Mouse (Mus musculus) forebrain, embryonic 10.5 days (tissue): ENCODE measurements at regions not wholly inside any gene's neighbourhood (a gene's known extent, or its start where the extent isn't known, plus 50 kb on each side); places are given as distances from the start of the nearest gene placed in this dataset.

Experiments
- DNase-seq: peaks from one replicate; pipeline ENCODE4 v3.0.0-alpha.2; 2017; ENCODE audit warnings: low spot score; ENCODE audit errors: extremely low spot score
- H3K27ac ChIP-seq: fragments of 300-500 bp; sonication (generic); 2 replicates; pipeline ENCODE4 v1.5.1; 2016; ENCODE audit warnings: mild to moderate bottlenecking
- H3K27me3 ChIP-seq: fragments of 300-500 bp; sonication (generic); 2 replicates; pipeline ENCODE4 v1.6.1; 2016; ENCODE audit warnings: mild to moderate bottlenecking; ENCODE audit not compliant: poor library complexity, severe bottlenecking
- H3K36me3 ChIP-seq: fragments of 300-500 bp; sonication (generic); replicated peaks from 2 replicates; pipeline ENCODE4 v1.6.1; 2016; ENCODE audit warnings: mild to moderate bottlenecking, moderate library complexity
- H3K4me1 ChIP-seq: fragments of 300-500 bp; sonication (generic); 2 replicates; pipeline ENCODE4 v1.6.1; 2016
- H3K4me3 ChIP-seq: fragments of 300-500 bp; sonication (generic); 2 replicates; pipeline ENCODE4 v1.5.1; 2016; ENCODE audit warnings: mild to moderate bottlenecking, moderate library complexity
- H3K9me3 ChIP-seq: fragments of 300-500 bp; sonication (generic); 2 replicates; pipeline ENCODE4 v1.6.1; 2016; ENCODE audit warnings: mild to moderate bottlenecking, moderate library complexity
- WGBS: fragments of 180-500 bp; shearing (Covaris S2); methylation state at CpG from one replicate; pipeline ENCODE4 v1.1.7; 2016; 5-methylcytosine and 5-hydroxymethylcytosine counted together

DNA sequence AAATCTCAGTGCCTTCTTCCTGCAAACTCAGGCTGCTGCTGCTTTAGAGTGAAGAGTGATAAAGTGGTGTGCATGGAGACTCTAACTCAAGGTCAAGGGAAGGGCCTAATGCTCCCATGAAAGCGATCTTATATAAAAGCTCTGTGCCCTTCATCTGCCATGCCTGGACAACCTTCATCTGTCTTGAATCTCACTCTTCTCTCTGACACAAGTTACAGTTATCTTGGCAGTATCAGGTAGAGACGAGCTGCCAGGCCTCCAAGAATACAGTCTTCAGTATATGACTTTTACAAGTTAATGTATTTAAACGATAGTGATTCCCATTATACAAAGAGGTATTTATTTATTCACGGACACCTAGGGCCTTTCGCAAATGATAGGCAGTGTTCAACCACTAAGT is 146.7 kb upstream of the Cypt12 start:
- no peak overlapping the region for H3K27ac ChIP-seq
- H3K4me3 ChIP-seq, result no peak overlapping the region
- 92% methylated on average over 5 of the region's 5 CpGs for WGBS
- no peak for DNase-seq
- peaks cover 6% of the 10 kb centered on the region; the same call in 1 of the 2 replicates for H3K36me3 ChIP-seq
- H3K27me3 ChIP-seq, result peaks cover 11% of the 10 kb centered on the region; the same call in 1 of the 2 replicates
- H3K9me3 ChIP-seq, result no peaks in the 10 kb centered on the region
- H3K4me1 ChIP-seq, result peaks cover 10% of the 10 kb centered on the region

GRCm38 (mm10) chr3:17805185-17805584 is 143.0 kb upstream of the Cypt12 start:
- H3K9me3 ChIP-seq, result no peaks in the 10 kb centered on the region
- no peak for DNase-seq
- WGBS, result 91% methylated on average over 1 of the region's 1 CpGs
- no peak overlapping the region for H3K27ac ChIP-seq
- no peaks in the 10 kb centered on the region for H3K4me1 ChIP-seq
- H3K36me3 ChIP-seq, result peaks cover 3% of the 10 kb centered on the region; the same call in 1 of the 2 replicates
- no peak overlapping the region for H3K4me3 ChIP-seq
- no peaks in the 10 kb centered on the region for H3K27me3 ChIP-seq

- no peaks in the 10 kb centered on the region for H3K36me3 ChIP-seq
- no peaks in the 10 kb centered on the region for H3K9me3 ChIP-seq
- H3K27ac ChIP-seq, result no peak overlapping the region
- H3K4me3 ChIP-seq, result no peak overlapping the region
- peaks cover 10% of the 10 kb centered on the region for H3K4me1 ChIP-seq
- DNase-seq, result no peak
- no peaks in the 10 kb centered on the region for H3K27me3 ChIP-seq
- 39% methylated on average over 6 of the region's 6 CpGs for WGBS
Observed at GRCm38 (mm10) chr3:17811290-17811689, 136.9 kb upstream of the Cypt12 start.

DNA sequence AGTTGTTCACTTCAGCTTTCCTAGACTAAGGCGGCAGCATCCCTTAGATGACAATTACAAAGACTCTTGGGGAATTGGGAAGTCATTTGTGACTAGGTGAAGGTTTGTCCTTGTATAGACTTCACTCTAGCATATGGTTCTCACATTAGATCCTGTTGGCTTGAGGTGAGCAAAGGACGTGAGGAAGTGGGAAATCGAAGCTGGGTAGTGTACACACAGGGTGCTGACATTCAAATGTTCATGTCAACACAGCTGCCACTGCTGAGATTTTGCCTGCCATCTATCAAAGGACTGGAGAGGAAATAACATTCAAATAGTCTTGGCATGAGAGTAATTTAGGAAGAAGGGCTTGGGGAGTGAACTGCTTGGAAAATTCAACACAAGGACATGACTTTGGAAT is 124.0 kb upstream of the Cypt12 start:
- no peak overlapping the region for H3K27ac ChIP-seq
- no peak for DNase-seq
- WGBS, result 81% methylated on average over 3 of the region's 3 CpGs
- H3K36me3 ChIP-seq, result no peaks in the 10 kb centered on the region
- H3K4me3 ChIP-seq, result no peak overlapping the region
- no peaks in the 10 kb centered on the region for H3K9me3 ChIP-seq
- no peaks in the 10 kb centered on the region for H3K4me1 ChIP-seq
- H3K27me3 ChIP-seq, result no peaks in the 10 kb centered on the region

- no peaks in the 10 kb centered on the region for H3K9me3 ChIP-seq
- no peaks in the 10 kb centered on the region for H3K27me3 ChIP-seq
- H3K27ac ChIP-seq, result no peak overlapping the region
- H3K4me1 ChIP-seq, result no peaks in the 10 kb centered on the region
- 59% methylated on average over 4 of the region's 4 CpGs for WGBS
- no peak overlapping the region for H3K4me3 ChIP-seq
- no peak for DNase-seq
- no peaks in the 10 kb centered on the region for H3K36me3 ChIP-seq
Observed at GRCm38 (mm10) chr3:17824662-17825061, 123.5 kb upstream of the Cypt12 start.

DNA sequence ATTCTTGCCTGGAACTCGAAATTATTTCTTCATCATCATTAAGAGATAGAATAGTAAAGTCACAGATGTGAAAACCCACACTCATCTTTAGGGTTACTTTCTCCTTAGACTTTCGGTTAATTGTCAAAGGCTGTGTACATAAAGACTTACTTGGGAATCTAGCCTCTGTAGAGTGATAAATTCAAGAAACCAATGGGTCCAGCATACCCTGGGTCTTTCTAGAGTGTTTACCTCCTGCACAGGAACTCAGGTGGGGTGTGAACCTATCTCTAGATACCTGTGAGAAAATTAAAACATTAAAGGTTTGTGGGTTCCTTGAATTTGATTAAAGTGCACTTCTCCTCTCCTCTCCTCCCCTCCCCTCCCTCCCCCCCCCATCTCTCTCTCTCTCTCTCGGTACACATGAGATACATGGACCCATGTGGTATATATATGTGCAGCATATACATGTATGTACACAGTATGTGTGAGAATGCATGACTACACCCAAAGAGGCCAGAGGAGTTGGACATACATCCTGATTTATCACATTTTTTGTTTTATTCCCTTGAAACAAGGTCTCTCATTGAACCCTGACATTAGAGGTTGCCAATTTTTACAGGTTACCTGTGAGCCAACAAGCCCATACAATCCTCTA is 122.8 kb upstream of the Cypt12 start:
- no peaks in the 10 kb centered on the region for H3K27me3 ChIP-seq
- H3K27ac ChIP-seq, result no peak overlapping the region
- WGBS, result 70% methylated on average over 3 of the region's 3 CpGs
- DNase-seq, result no peak
- H3K4me1 ChIP-seq, result no peaks in the 10 kb centered on the region
- H3K9me3 ChIP-seq, result no peaks in the 10 kb centered on the region
- H3K4me3 ChIP-seq, result no peak overlapping the region
- no peaks in the 10 kb centered on the region for H3K36me3 ChIP-seq

DNA sequence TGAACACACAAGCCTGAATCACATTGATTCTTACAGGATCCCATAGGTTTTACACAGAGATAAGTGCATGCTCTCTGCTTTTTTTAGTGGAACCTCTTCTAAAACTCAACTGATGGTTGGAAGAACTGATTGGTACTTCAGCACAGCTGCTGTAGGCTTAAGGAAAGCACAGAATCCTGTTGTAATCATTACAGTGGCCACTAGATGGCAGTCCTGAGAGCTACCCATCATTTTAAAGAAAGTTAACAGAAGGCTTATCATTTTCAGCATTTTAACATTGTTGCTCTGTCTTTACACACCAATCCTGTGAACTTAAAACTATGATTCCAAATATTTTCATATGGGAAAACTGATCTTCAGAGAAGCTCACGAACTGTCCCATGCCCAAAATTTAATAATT is 113.5 kb upstream of the Cypt12 start:
- WGBS, result 43% methylated on average over 1 of the region's 1 CpGs
- no peak for DNase-seq

DNA sequence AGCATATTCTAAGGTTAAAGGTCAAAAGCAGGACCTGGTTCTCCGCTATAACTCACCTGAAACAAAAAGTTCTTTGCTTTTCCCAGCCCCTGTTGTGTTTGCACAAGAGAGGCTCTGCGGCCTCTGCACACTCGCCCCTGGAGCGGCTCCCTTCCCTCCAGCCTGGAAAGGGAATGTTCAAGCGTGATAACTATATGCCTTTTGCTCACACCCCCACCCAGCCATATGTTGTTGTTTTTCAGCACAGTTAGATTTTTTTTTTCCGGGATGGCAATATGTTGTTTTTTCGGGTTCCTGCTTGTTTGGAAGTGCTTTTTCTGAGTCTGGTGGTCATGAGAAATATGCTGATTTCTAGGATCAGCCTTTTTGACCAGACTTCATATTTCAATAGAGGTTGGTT is 100.6 kb upstream of the Cypt12 start:
- 88% methylated on average over 7 of the region's 7 CpGs for WGBS
- no peaks in the 10 kb centered on the region for H3K36me3 ChIP-seq

More for the DNA sequence above, 113.5 kb upstream of the Cypt12 start:
- Histone ChIP-seq H3K4me1 (no peaks in the 10 kb centered on the region), H3K4me3 (no peak overlapping the region), H3K27me3 (no peaks in the 10 kb centered on the region), H3K27ac (no peak overlapping the region), H3K36me3 (no peaks in the 10 kb centered on the region), H3K9me3 (no peaks in the 10 kb centered on the region)

GRCm38 (mm10) chr3:17848181-17848580 is 100.0 kb upstream of the Cypt12 start:
- no peaks in the 10 kb centered on the region for H3K27me3 ChIP-seq
- no peaks in the 10 kb centered on the region for H3K36me3 ChIP-seq
- H3K4me3 ChIP-seq, result no peak overlapping the region
- H3K4me1 ChIP-seq, result no peaks in the 10 kb centered on the region
- DNase-seq, result no peak
- no peak overlapping the region for H3K27ac ChIP-seq
- H3K9me3 ChIP-seq, result no peaks in the 10 kb centered on the region

More for the DNA sequence above, 100.6 kb upstream of the Cypt12 start:
- no peaks in the 10 kb centered on the region for H3K27me3 ChIP-seq
- H3K4me3 ChIP-seq, result no peak overlapping the region
- no peak overlapping the region for H3K27ac ChIP-seq
- no peaks in the 10 kb centered on the region for H3K4me1 ChIP-seq
- H3K9me3 ChIP-seq, result no peaks in the 10 kb centered on the region
- DNase-seq, result no peak

DNA sequence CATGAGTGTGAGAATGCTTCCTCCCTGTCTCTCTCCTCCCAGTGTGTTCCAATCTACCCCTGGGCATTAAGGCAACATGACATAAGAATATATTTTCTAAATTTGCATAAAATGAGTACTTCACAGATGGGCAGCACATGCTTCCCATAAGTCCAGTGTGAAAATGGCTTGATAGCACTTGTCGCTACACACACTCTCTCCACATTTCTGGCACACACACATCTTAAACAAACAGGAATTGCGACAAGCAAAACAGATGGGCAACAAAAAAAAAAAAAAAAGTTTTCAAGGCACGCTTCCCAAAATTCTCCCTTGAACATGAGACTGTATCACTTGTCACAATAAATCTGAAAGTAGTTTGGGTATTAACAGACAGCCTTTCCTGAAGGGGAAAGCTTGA is 85.8 kb upstream of the Cypt12 start:
- Histone ChIP-seq H3K27me3 (no peaks in the 10 kb centered on the region), H3K9me3 (no peaks in the 10 kb centered on the region), H3K4me3 (no peak overlapping the region), H3K4me1 (no peaks in the 10 kb centered on the region), H3K36me3 (no peaks in the 10 kb centered on the region), H3K27ac (no peak overlapping the region)
- WGBS, result 87% methylated on average over 3 of the region's 3 CpGs
- no peak for DNase-seq

DNA sequence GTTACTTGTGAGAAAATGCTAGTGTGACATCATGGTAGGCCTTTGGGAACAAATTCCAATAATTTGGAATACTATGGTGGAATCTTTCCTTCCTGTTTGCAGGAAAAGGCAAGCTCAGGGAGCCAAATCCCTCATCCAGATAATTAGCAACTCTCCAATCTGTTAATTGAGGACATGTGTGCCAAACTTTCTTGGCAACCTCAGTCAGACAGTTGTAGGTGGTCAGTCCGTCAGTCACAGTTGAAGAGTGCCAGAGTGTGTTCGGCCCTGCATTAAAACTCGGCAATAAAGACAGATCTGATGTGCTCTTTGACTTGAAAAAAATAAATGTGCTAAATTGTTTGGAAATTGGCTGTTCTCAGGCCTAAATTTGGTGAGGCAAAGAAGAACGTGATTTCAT is 83.1 kb upstream of the Cypt12 start:
- no peak for DNase-seq
- H3K27ac ChIP-seq, result no peak overlapping the region
- WGBS, result 80% methylated on average over 4 of the region's 4 CpGs
- no peaks in the 10 kb centered on the region for H3K9me3 ChIP-seq
- no peak overlapping the region for H3K4me3 ChIP-seq
- no peaks in the 10 kb centered on the region for H3K4me1 ChIP-seq
- no peaks in the 10 kb centered on the region for H3K27me3 ChIP-seq
- H3K36me3 ChIP-seq, result no peaks in the 10 kb centered on the region

- Histone ChIP-seq H3K27ac (no peak overlapping the region), H3K4me1 (no peaks in the 10 kb centered on the region), H3K36me3 (no peaks in the 10 kb centered on the region), H3K4me3 (no peak overlapping the region), H3K27me3 (no peaks in the 10 kb centered on the region), H3K9me3 (no peaks in the 10 kb centered on the region)
- WGBS, result 55% methylated on average over 4 of the region's 4 CpGs
- no peak for DNase-seq
Observed at GRCm38 (mm10) chr3:17870895-17871482, 77.2 kb upstream of the Cypt12 start.

GRCm38 (mm10) chr3:17895869-17896268 is 52.3 kb upstream of the Cypt12 start:
- no peaks in the 10 kb centered on the region for H3K4me1 ChIP-seq
- no peak overlapping the region for H3K27ac ChIP-seq
- H3K4me3 ChIP-seq, result no peak overlapping the region
- no peaks in the 10 kb centered on the region for H3K27me3 ChIP-seq
- WGBS, result 67% methylated on average over 2 of the region's 2 CpGs
- DNase-seq, result no peak
- no peaks in the 10 kb centered on the region for H3K36me3 ChIP-seq
- H3K9me3 ChIP-seq, result no peaks in the 10 kb centered on the region

DNA sequence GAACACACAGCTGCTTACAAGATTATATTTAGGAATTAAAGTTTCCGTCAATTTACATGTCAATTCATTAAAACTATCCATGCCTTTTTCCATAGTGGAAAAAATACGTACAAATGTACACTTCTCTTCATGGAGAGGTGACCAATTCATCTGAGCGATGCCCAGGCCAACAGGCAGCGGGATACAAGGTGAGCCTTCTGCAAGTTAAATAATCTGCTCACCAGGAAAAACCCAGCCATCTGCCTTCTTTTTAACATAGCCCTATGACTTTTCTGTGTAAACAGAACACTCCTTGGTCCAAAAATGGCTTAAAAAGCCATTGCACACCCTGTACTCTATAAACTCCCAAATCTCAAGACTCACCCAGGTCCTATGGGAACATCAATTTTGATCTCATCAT is 51.5 kb upstream of the Cypt12 start:
- 93% methylated on average over 4 of the region's 4 CpGs for WGBS
- Histone ChIP-seq H3K27me3 (no peaks in the 10 kb centered on the region), H3K27ac (no peak overlapping the region), H3K36me3 (no peaks in the 10 kb centered on the region), H3K4me1 (no peaks in the 10 kb centered on the region), H3K9me3 (no peaks in the 10 kb centered on the region), H3K4me3 (no peak overlapping the region)
- DNase-seq, result no peak
